Mouse (Mus musculus): ENCODE data around the gene Zfp2. TPM values are rescaled to one million over a fixed set of nuclear protein-coding genes. Genes with fewer than 3 reads are reported as not detected.

The Zfp2 gene
- not detected for total RNA-seq (2023)

GRCm38 (mm10) chr11:50915671-50916320, at the start of gene Zfp2:
Zfp2 (minus strand) TSS chr11:50916165.

GRCm38 (mm10) chr11:50953665-50954064, 37.7 kb upstream of the Zfp2 start, which contains the start of gene Prop1:
Prop1 (minus strand) TSS chr11:50953765.

GRCm38 (mm10) chr11:50943506-50943905, 27.5 kb upstream of the Zfp2 start, which contains the start of gene 4933414I15Rik:
4933414I15Rik (minus strand) TSS chr11:50943765.

GRCm38 (mm10) chr11:50931451-50931866, 15.5 kb upstream of the Zfp2 start, which contains the start of gene Zfp354b:
Zfp354b (minus strand) TSS chr11:50931633.

GRCm38 (mm10) chr11:50887390-50888128, 28.4 kb downstream of the Zfp2 start, which contains the start of gene Zfp454:
Zfp454 (minus strand) TSS chr11:50887651.

GRCm38 (mm10) chr11:50850177-50850735, 65.7 kb downstream of the Zfp2 start, which contains the start of gene Grm6:
Grm6 (plus strand) TSS chr11:50850685.

Other genes starting within 250 kb of the Zfp2 start
- gene Zfp354c, start 88.4 kb downstream of the Zfp2 start, total RNA-seq (2023), result 1 to 10 TPM in 1 of 2 experiments, under 1 TPM in 1; 0.20 to 1.9 TPM
- gene Zfp879, start 74.6 kb downstream of the Zfp2 start, total RNA-seq (2023), result under 1 TPM in 1 of 2 experiments, not detected in 1; 0.22 TPM
- gene Grm6, start 65.5 kb downstream of the Zfp2 start, total RNA-seq (2023), result under 1 TPM; 0.66 to 0.71 TPM
- gene Zfp454, start 28.5 kb downstream of the Zfp2 start, total RNA-seq (2023), result not detected
- not detected for gene Zfp354b, start 15.5 kb upstream of the Zfp2 start, total RNA-seq (2023)
- gene 4933414I15Rik, start 27.6 kb upstream of the Zfp2 start, total RNA-seq (2023), result not detected
- gene Prop1, start 37.6 kb upstream of the Zfp2 start, total RNA-seq (2023), result not detected
- not detected for gene Olfr1378, start 50.4 kb upstream of the Zfp2 start, total RNA-seq (2023)
- gene Olfr1377, start 65.8 kb upstream of the Zfp2 start, total RNA-seq (2023), result not detected
- not detected for gene Olfr51, start 87.4 kb upstream of the Zfp2 start, total RNA-seq (2023)
- not detected for gene Olfr54, start 98.1 kb upstream of the Zfp2 start, total RNA-seq (2023)
- not detected for gene Olfr1375, start 131.9 kb upstream of the Zfp2 start, total RNA-seq (2023)
- gene Zfp354a, start 143.1 kb upstream of the Zfp2 start, total RNA-seq (2023), result not detected

All from neutrophil, adult 59 days (primary cell).